Mouse (Mus musculus) embryonic fibroblast, embryonic 13.5 days (primary cell): ENCODE results near the gene Gm10491. TPM values are rescaled to one million over a fixed set of nuclear protein-coding genes. Genes with fewer than 3 reads are reported as not detected.

Experiments used
- H3K27ac ChIP-seq: 2 replicates; pipeline ENCODE4 v1.5.1; 2012; ENCODE audit warnings: low read length, control low read depth, inconsistent platforms; ENCODE audit not compliant: insufficient read depth
- H3K4me1 ChIP-seq: 2 replicates; pipeline ENCODE4 v1.6.1; 2011; ENCODE audit warnings: low read length; ENCODE audit not compliant: control insufficient read depth, insufficient read depth
- H3K4me3 ChIP-seq: 2 replicates; pipeline ENCODE4 v1.5.1; 2011; ENCODE audit warnings: mild to moderate bottlenecking, control low read depth, low read length; ENCODE audit not compliant: insufficient read depth
- CTCF ChIP-seq: IDR thresholded peaks from 2 replicates; pipeline ENCODE4 v1.5.1; 2011; ENCODE audit warnings: mild to moderate bottlenecking, control low read depth, low read length, moderate library complexity, borderline replicate concordance; ENCODE audit not compliant: insufficient read depth
- POLR2A ChIP-seq: IDR thresholded peaks from 2 replicates; pipeline ENCODE4 v1.6.1; 2011; ENCODE audit warnings: low read depth, mild to moderate bottlenecking, control low read depth, low read length, moderate library complexity
- polyA plus RNA-seq: library from polyadenylated mRNA; stranded (reverse); fragments of >200 nt; gene quantifications from 2 replicates; pipeline ENCODE4 v1.2.4, GENCODE M21; 2011; ENCODE audit warnings: low read depth; ENCODE audit not compliant: missing spikeins, insufficient read length

Gene Gm10491
- polyA plus RNA-seq, result not detected in 2 replicates

DNA sequence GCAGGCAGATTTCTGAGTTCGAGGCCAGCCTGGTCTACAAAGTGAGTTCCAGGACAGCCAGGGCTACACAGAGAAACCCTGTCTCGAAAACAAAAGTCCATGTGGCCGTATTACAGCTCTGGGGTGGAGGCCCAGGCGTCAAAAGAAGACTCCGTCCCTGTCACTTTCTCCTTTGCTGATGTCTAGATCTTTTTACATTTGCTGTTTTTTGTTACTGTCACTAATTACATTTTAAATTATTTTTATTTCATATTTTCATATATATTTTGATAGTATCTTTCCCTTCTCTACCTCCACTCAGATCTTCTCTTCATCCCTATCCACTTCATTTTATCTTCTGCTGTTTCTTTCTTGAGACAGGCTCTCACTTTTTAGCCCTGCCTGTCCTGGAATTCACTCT, at the start of gene Gm10491:
Gene Gm10491 (minus strand): TSS at position 101 of the 400 bp plus-strand sequence.
- Histone ChIP-seq H3K27ac (no peak within 1 kb of the TSS), H3K4me1 (no peaks in the 10 kb centered on the region), H3K4me3 (no peak within 1 kb of the TSS)
- TF ChIP-seq POLR2A (no peak), CTCF (no peak)

DNA sequence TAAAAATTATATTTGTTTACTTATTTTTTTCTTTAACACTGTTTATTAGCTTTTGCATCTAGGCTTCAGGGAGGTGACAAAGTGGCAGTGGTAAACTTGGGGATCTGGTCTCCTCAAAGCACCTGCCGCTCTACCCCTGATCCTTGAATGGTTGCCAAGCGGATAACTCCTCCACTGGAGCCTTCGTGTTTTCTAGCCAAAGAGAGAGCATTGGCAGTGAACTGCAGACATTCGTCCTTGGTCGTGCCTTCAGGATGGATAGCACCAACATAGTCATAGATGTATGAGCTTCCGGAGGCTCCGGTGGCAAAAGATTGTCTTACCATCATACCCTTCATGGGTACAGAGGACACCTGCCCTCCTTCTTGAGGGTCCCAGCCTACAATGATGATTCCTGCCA, 42.5 kb upstream of the Gm10491 start:
- TF ChIP-seq POLR2A (no peak), CTCF (no peak)
- no peaks in the 10 kb centered on the region for H3K4me1 ChIP-seq
- no peak overlapping the region for H3K4me3 ChIP-seq

DNA sequence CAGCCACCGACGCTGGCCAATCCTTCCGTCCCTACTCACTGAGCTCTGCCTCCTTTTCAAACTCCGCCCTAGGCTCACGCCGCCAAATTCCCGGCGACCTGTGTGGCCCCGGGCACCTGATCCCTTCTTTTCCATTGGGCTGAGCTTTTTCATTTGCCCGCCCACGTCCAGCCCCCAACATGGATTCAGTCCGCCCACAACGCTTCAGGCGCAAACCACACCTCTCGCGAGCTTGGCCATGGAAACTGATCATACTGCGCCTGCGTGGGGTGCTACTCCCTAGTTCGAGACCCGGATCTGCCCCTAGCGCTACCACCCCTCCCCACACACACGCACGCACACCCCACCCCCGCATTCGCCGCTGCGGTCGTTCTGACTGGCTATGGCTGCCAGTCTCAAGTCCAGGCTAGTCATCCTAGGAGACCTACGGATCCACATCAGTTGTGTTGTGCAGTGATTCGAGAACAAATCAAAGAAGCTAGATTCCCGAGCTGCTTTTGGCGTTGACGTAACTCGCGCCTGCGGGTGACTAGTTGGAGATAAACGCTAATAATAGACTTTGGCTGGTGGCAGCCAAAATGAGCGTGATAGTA, 40.4 kb upstream of the Gm10491 start:
- TF ChIP-seq CTCF (no peak), POLR2A (peak; percentile 58)
- 0 out of 2 replicates have a peak overlapping the region, but pooled peaks have one; percentile 9 for H3K27ac ChIP-seq
- H3K4me3 ChIP-seq, result peak overlapping the region; percentile 34
- no peaks in the 10 kb centered on the region for H3K4me1 ChIP-seq

More for the DNA sequence above, 42.5 kb upstream of the Gm10491 start:
- H3K27ac ChIP-seq, result no peak overlapping the region

DNA sequence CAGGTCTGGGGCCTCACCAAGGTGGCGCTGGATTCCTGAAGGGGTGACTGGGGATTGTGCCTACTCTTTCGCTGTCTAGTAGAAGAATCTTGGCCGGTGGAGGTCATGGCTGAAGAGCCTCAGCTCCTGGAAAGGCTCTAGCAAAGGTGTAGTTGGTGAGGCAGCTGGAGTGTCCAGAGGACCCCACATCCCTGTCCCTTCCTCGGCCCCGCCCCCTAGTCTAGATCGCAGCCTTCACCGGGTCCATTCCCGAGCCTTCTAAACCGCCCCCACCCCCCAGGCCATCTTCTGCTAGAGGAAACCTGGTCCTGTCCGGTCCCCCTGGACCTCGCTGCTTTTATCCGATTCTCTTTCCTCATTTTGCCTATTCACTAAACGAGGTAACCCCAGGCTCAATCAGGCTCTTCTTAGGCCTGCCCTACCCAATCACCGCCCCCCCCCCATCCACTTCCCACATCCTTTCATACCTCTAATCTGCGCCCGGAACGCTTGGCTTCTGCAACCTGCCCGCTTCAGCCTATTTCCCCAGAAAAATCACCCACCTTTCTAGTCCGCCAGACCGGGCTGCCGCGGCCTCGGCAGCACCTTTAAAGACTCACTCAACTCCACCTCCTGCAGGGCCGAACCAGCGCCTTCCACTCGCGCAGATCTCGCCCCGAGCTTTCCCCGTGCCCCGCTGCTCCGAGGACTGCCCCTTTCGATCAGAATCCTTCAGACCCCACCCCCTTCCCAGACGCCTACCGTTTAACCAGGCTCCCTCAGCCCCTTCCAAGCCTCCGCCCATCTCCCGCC, 39.7 kb upstream of the Gm10491 start, which contains the start of gene Hdac6:
Gene Hdac6 (minus strand): TSS at position 782 of the 792 bp plus-strand sequence.
- 0 out of 2 replicates have a peak within 1 kb of the TSS, but pooled peaks have one; percentile 9 for H3K27ac ChIP-seq
- H3K4me3 ChIP-seq, result peak within 1 kb of the TSS; percentile 76
- TF ChIP-seq POLR2A (peak; percentile 73), CTCF (no peak)
- H3K4me1 ChIP-seq, result no peaks in the 10 kb centered on the region

GRCm38 (mm10) chrX:7945618-7946017, 38.0 kb upstream of the Gm10491 start:
- no peak overlapping the region for H3K27ac ChIP-seq
- H3K4me1 ChIP-seq, result no peaks in the 10 kb centered on the region
- H3K4me3 ChIP-seq, result no peak overlapping the region
- TF ChIP-seq CTCF (no peak), POLR2A (no peak)

GRCm38 (mm10) chrX:7937667-7938066, 30.0 kb upstream of the Gm10491 start:
- TF ChIP-seq CTCF (no peak), POLR2A (no peak)
- Histone ChIP-seq H3K27ac (no peak overlapping the region), H3K4me1 (no peaks in the 10 kb centered on the region), H3K4me3 (no peak overlapping the region)

- Histone ChIP-seq H3K4me1 (no peaks in the 10 kb centered on the region), H3K27ac (no peak overlapping the region), H3K4me3 (no peak overlapping the region)
- TF ChIP-seq CTCF (no peak), POLR2A (no peak)
These were observed 29.2 kb upstream of the Gm10491 start for GRCm38 (mm10) chrX:7936874-7937273.

DNA sequence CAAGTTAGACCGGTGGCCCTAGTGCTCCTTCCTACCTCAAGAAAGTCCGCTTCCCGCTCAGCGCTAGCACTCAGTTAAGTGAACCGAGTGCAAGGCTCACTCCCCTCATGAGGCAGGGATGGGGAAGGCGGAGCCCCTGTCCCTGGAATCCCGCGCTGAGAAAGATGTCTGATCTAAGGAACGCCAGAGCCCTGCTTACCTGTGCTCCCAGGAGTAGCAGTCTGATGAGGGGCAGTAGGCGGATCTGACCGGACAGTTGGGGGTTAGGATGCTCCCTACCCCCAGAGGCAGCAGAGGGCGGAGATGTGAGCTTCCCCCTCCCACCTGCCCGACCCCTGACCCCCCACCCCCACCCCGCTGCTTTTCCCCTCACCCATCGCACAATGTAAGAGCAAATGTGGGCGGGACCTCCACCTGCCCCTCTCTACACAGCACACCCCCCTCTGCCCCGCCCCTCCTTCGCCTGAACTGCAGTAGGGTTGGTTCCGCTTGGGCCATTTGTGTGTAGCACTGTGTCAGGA, 20.7 kb upstream of the Gm10491 start, which contains the start of gene Eras:
Gene Eras (minus strand): TSS at position 338 of the 521 bp plus-strand sequence.
- H3K4me3 ChIP-seq, result no peak within 1 kb of the TSS
- H3K27ac ChIP-seq, result no peak within 1 kb of the TSS
- H3K4me1 ChIP-seq, result no peaks in the 10 kb centered on the region
- TF ChIP-seq POLR2A, result no peak
- no peak for TF ChIP-seq CTCF

DNA sequence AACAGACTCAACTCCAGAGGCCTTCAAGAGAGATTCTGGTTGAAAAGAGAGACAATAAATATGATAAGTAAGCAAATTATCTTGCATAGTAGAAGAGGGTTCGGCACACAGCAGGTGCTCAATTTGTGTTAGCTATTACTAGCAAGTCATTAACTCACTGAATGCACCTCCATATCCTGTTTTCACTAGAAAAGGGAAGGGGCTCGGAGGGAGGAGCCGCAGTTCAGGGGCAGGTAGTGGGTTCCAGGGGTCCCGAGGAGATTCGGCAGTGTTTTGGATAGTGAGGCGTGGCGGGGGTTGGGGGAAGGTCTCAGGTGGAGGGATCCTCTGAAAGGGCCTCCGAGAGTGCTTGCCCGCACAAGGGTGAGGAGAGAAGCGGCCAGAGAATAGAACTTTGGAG, 19.5 kb upstream of the Gm10491 start:
- no peaks in the 10 kb centered on the region for H3K4me1 ChIP-seq
- H3K27ac ChIP-seq, result no peak overlapping the region
- H3K4me3 ChIP-seq, result no peak overlapping the region
- TF ChIP-seq CTCF (no peak), POLR2A (no peak)

- TF ChIP-seq POLR2A (no peak), CTCF (no peak)
- Histone ChIP-seq H3K4me1 (no peaks in the 10 kb centered on the region), H3K27ac (no peak overlapping the region), H3K4me3 (no peak overlapping the region)
These were observed 18.6 kb upstream of the Gm10491 start for GRCm38 (mm10) chrX:7926266-7926665.
